In the genomic region with DNA sequence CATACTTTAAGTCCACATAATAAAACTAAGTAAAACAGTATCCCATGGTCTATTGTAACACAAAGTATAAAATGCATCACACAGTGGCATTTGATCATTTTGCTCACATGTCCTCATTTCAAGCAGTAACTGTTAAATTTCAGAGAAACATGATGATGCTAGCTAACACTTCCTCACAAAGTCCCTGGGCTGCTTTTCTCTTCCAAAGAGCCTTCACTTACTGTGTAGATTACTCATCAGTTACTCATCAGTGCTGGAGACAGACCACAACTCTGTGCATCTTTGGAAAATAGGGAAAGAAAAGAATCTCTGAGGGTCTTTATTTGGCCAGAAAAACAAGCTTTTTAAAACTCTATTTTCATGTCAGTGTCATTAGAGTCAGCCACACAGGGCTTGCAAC, we compare ENCODE assay signal across 20 mouse cellular contexts.
A peak's percentile ranks its signal among the peaks of the same experiment; 100 is the strongest.
DNase-seq lines count a peak whose midpoint lies in the region; ATAC-seq lines count a peak whose summit lies in the region.
"Had no signal": no experiment of that assay in that cellular context is flagged by ENCODE, and none has a peak within 500 bp of the region (broad histone marks: within the 10 kb centered on the region; RNA-seq: fewer than 3 reads in every experiment).

No protein-coding gene starts in this region.

- peak; percentile 72; the same call in 1 of the 2 replicates for ATAC-seq in frontal cortex, adult (ENCODE audit: low TSS enrichment)
- ATAC-seq: forebrain, embryonic 15.5 days; hindbrain, embryonic 16.5 days; intestine, embryonic 15.5 days had no signal

- DNase-seq in frontal cortex, postnatal 36 days (ENCODE audit: low spot score in 2 of 2) = no peak
- peak; percentile 56 for DNase-seq in 3T3-L1 (ENCODE audit: low read depth, low spot score)
- DNase-seq in Muller cell, postnatal 12 days (ENCODE audit: inconsistent ontology term) = peak; percentile 45
- DNase-seq in layer of hippocampus, adult 8-10 months (ENCODE audit: low spot score in 2 of 2) = no peak
- no peak for DNase-seq in urinary bladder, postnatal 36 days (ENCODE audit: low spot score in 2 of 2)
- DNase-seq: adrenal gland, adult 2 months; adrenal gland, postnatal 14 days; cerebellum, adult 18-20 months; cerebellum, adult 9-10 months; cerebellum, postnatal 14 days; gastrocnemius, adult 2 months; gastrocnemius, postnatal 14 days; heart, adult 18-20 months; heart, postnatal 10 days; heart, postnatal 36 days; kidney, adult 11 months had no signal

Comparison
In these comparisons a context has a peak if more than half of its experiments do, and no peak if none do; other contexts are left out.
1. DNase-seq: peak in 3T3-L1 (single experiment) and Muller cell, postnatal 12 days (single experiment); none in frontal cortex, postnatal 36 days (0 of 2), layer of hippocampus, adult 8-10 months (0 of 2) and urinary bladder, postnatal 36 days (0 of 2).